Mouse (Mus musculus): Measurements from ENCODE around the gene Hsbp1. TPM values are rescaled to one million over a fixed set of nuclear protein-coding genes. Genes with fewer than 3 reads are reported as not detected.

Gene Hsbp1
- polyA plus RNA-seq (2012; ENCODE audit: low replicate concordance) = 39.8 and 47.1 TPM in 2 replicates

GRCm38 (mm10) chr8:119344190-119344856, at the start of gene Hsbp1:
Gene Hsbp1, plus strand, starts transcription at chr8:119344488.

DNA sequence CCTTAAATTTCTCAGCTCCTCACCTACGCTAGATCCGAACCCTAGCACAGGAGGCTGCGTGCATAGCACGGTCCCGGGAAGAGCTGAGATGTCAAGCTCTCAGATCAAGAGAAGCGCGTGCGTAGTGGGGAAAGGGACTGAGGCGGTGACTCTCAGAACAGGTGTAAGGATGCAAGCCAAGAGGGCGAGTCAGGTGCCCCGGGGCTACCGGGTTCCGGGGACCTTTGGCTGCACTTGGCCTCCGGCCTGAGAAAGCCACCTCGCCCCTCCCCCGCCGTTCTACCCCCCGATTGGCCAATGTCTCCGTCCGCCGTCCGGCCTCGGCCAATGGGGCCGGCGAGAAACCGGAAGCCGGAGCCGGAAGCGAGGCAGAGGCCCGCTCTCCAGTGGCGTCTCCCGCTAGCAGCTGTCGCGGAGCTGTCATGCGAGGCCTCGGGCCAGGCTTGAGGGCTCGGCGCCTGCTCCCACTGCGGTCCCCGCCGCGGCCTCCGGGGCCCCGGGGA, 50.3 kb downstream of the Hsbp1 start, which contains the start of gene Mlycd:
Gene Mlycd, plus strand, starts transcription at position 355 of the 503 bp plus-strand sequence.

Other genes with a start within 250 kb of the Hsbp1 start
- 22.5 and 41.2 TPM in 2 replicates for gene Mlycd, start 50.4 kb downstream of the Hsbp1 start, polyA plus RNA-seq (2012; ENCODE audit: low replicate concordance)
- 26.6 and 34.2 TPM in 2 replicates for gene Osgin1, start 89.6 kb downstream of the Hsbp1 start, polyA plus RNA-seq (2012; ENCODE audit: low replicate concordance)
- gene Necab2, start 102.2 kb downstream of the Hsbp1 start, polyA plus RNA-seq (2012; ENCODE audit: low replicate concordance) = not detected in 2 replicates
- gene Slc38a8, start 157.2 kb downstream of the Hsbp1 start, polyA plus RNA-seq (2012; ENCODE audit: low replicate concordance) = 0.08 TPM in 1 of 2 replicates, not detected in the other
- gene Mbtps1, start 214.2 kb downstream of the Hsbp1 start, polyA plus RNA-seq (2012; ENCODE audit: low replicate concordance) = 135 and 166 TPM in 2 replicates
- 24.9 and 51.8 TPM in 2 replicates for gene Hsdl1, start 230.7 kb downstream of the Hsbp1 start, polyA plus RNA-seq (2012; ENCODE audit: low replicate concordance)
- 0.06 TPM in 1 of 2 replicates, not detected in the other for gene Dnaaf1, start 230.7 kb downstream of the Hsbp1 start, polyA plus RNA-seq (2012; ENCODE audit: low replicate concordance)